Mouse (Mus musculus) thymus, adult 2 months (tissue): Measurements from ENCODE around the gene Tmem158. TPM values are rescaled to one million over a fixed set of nuclear protein-coding genes. Genes with fewer than 3 reads are reported as not detected.

ENCODE experiments used
- DNase-seq: peaks from one replicate; pipeline ENCODE4 v3.0.0; 2021
- H3K27ac ChIP-seq: fragments of 200-500 bp; 2 replicates; pipeline ENCODE4 v1.5.1; 2012; ENCODE audit warnings: low read length, control low read depth; ENCODE audit not compliant: control insufficient read depth, insufficient read depth
- H3K27me3 ChIP-seq: fragments of 200-500 bp; 2 replicates; pipeline ENCODE4 v1.6.1; 2012; ENCODE audit warnings: mild to moderate bottlenecking, low read length, moderate library complexity, mixed read lengths; ENCODE audit not compliant: control insufficient read depth, insufficient read depth
- H3K36me3 ChIP-seq: fragments of 200-500 bp; 2 replicates; pipeline ENCODE4 v1.6.1; 2012; ENCODE audit warnings: mild to moderate bottlenecking, low read length, moderate library complexity; ENCODE audit not compliant: control insufficient read depth, insufficient read depth
- H3K4me1 ChIP-seq: fragments of 200-500 bp; replicated peaks from 2 replicates; pipeline ENCODE4 v1.6.1; 2012; ENCODE audit warnings: low read length; ENCODE audit not compliant: control insufficient read depth, insufficient read depth
- H3K4me3 ChIP-seq: fragments of 200-500 bp; 2 replicates; pipeline ENCODE4 v1.5.1; 2012; ENCODE audit warnings: mild to moderate bottlenecking, low read length, control low read depth, moderate library complexity; ENCODE audit not compliant: control insufficient read depth, insufficient read depth
- CTCF ChIP-seq: fragments of 200-500 bp; IDR thresholded peaks from 2 replicates; pipeline ENCODE4 v1.5.1; 2012; ENCODE audit warnings: mild to moderate bottlenecking, control low read depth, low read length, moderate library complexity, borderline replicate concordance; ENCODE audit not compliant: control insufficient read depth, poor library complexity, insufficient read depth; ENCODE audit errors: extremely low read depth
- POLR2A ChIP-seq: fragments of 200-500 bp; IDR thresholded peaks from 2 replicates; pipeline ENCODE4 v1.6.1; 2012; ENCODE audit warnings: mild to moderate bottlenecking, low read length, control low read depth, moderate library complexity; ENCODE audit not compliant: control insufficient read depth, poor library complexity, insufficient read depth; ENCODE audit errors: extremely low read depth
- whole genome bisulfite sequencing: fragments of 180-500 bp; shearing (Covaris S2); methylation state at CpG from one replicate; pipeline ENCODE4 v1.1.7; 2018; 5-methylcytosine and 5-hydroxymethylcytosine counted together
- polyA plus RNA-seq: library from polyadenylated mRNA; depleted of rRNA; stranded (reverse); fragments of >200 nt; gene quantifications from 2 replicates; pipeline ENCODE4 v1.2.3, GENCODE M21; 2012; rRNA removed

Gene Tmem158
- polyA plus RNA-seq, 1 experiment: 14.1 TPM

DNA sequence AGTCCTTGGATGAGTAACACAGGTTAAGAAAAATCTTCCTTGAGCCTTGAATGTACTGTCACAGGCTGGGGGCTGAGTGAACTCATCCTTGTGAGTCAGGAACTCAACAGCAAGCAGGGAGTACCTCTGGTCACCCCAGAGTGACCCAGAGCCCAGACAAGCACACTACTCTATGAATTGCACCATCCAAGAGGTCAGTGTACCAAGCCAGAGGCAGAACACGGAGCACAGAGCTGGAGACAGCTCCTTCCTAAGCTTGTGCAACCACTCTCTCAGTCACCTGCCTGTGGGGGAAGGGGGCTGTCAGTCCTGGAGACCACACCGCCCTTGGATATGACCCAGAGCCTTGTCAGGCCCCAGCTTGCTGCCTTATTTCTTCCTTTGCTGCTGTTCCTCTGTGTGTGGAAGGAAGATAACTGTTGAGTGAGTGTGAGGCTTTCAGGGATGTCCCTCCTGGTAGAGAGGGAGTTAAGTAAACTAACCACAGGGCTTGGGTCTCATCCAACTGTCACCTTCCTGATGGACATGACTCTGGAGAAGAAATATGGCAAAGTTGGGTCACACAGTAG is 35.6 kb downstream of the Tmem158 start:
- Histone ChIP-seq H3K4me1 (no peaks in the 10 kb centered on the region), H3K4me3 (no peak overlapping the region), H3K27me3 (no peaks in the 10 kb centered on the region), H3K36me3 (no peaks in the 10 kb centered on the region), H3K27ac (no peak overlapping the region)
- no peak for DNase-seq
- 63% methylated on average over 2 of the region's 2 CpGs for WGBS
- TF ChIP-seq POLR2A (no peak), CTCF (no peak)

DNA sequence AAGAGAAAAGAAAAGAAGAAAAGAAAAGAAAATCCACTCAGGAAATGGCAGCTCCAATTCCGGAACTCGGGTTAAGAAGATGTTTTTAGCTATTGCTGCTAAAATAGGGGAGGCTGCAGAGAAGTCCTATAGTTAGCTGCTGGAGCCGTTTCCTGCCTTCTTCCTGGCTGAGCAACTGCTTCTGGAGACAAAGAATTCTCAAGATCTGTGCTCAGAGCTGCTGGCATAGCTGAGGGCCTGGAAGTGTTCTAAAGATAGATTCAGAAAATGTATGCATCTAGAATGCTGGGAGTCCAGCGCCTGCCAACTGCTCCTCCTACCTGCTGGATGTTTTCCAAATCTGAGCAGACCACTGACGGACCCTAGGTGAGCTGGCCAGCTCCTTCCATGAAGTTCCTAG is 40.7 kb downstream of the Tmem158 start:
- H3K4me1 ChIP-seq: no peaks in the 10 kb centered on the region
- H3K36me3 ChIP-seq: no peaks in the 10 kb centered on the region
- H3K27me3 ChIP-seq: no peaks in the 10 kb centered on the region; the same call in 1 of the 2 replicates
- DNase-seq: no peak
- TF ChIP-seq POLR2A (no peak), CTCF (no peak)
- no peak overlapping the region for H3K27ac ChIP-seq
- 50% methylated on average over 5 of the region's 5 CpGs for WGBS
- no peak overlapping the region for H3K4me3 ChIP-seq

DNA sequence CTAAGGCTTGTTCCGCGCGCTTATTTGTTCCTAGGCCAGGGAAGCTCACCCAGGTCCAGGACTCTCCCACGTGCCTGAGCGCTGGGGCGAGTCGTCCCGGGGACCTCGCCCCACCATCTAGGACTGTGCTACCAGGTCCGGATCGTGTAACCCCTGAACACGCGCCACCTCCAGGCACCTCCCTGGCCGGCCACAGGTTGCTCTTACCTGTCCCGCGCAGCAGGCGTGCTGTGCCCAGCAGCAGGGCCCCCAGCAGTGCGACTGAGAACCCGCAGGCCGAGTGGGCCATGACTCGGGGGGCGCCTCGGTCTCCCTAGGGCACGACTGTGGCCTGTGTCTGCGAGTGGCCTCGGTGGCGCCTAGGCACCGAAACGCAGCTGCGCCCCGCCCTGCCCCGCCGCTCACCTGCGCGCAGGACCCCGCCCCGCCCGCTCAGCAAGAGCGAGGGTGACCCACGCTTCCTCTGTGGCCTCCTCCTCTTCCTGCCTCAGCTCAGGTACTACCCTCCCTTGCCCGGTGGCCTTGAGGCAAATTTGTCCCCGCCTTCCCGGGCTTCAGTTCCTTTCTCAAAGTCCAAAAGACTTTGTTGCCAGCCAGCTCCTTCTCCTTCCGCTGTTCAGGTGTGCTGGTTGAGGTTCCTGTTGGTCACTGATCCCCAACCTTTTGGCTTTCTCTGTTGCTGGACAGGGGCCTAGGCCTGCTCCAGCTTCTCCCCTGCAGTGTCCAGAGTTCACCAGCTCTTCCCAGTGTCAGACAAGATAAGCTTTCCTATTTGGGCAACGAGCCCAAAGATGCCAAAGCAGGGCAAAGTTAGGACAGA is 44.7 kb downstream of the Tmem158 start, which contains the start of gene Cdcp1:
Gene Cdcp1, minus strand, starts transcription at position 418 of the 820 bp plus-strand sequence.
- Histone ChIP-seq H3K27ac (no peak within 1 kb of the TSS), H3K4me1 (no peaks in the 10 kb centered on the region), H3K27me3 (no peaks in the 10 kb centered on the region; the same call in 1 of the 2 replicates), H3K36me3 (no peaks in the 10 kb centered on the region), H3K4me3 (peak within 1 kb of the TSS; percentile 16)
- TF ChIP-seq CTCF: no peak
- TF ChIP-seq POLR2A: no peak
- 24% methylated on average over 45 of the region's 45 CpGs for WGBS
- DNase-seq: peak; percentile 2

DNA sequence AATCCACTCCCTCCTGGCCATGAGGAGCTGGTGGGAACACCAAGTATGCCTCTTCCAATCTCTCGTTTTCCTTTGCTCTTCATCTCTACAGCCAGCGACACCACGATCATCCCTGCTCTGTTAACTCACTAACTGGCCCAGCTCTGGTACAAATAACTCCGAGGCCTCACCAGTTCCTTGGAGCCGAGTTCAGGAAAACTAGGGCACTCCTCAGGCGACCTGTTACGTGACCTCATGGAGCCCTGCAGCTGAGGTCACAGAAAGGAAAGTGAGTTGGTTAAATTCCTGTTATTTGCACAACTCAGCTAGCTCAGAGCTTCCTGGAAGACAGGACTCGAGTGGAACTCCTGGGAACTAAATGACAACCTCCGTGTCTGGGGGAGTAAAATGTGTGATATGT is 47.2 kb downstream of the Tmem158 start:
- WGBS: 89% methylated on average over 9 of the region's 9 CpGs
- no peaks in the 10 kb centered on the region for H3K4me1 ChIP-seq
- H3K36me3 ChIP-seq: no peaks in the 10 kb centered on the region
- H3K27me3 ChIP-seq: no peaks in the 10 kb centered on the region; the same call in 1 of the 2 replicates
- no peak overlapping the region for H3K4me3 ChIP-seq
- TF ChIP-seq POLR2A (no peak), CTCF (no peak)
- DNase-seq: no peak
- no peak overlapping the region for H3K27ac ChIP-seq

Other genes starting within 250 kb of the Tmem158 start
- 15.7 and 18.5 TPM in 2 replicates for gene Tmem42, start 239.4 kb downstream of the Tmem158 start, polyA plus RNA-seq
- 0.18 and 0.36 TPM in 2 replicates for gene Tgm4, start 226.0 kb downstream of the Tmem158 start, polyA plus RNA-seq
- gene Zdhhc3, start 147.6 kb downstream of the Tmem158 start, polyA plus RNA-seq: 173 and 229 TPM in 2 replicates
- 40.4 and 41.3 TPM in 2 replicates for gene Exosc7, start 147.5 kb downstream of the Tmem158 start, polyA plus RNA-seq
- 19.2 and 20.0 TPM in 2 replicates for gene Clec3b, start 109.8 kb downstream of the Tmem158 start, polyA plus RNA-seq
- 8.3 and 10.3 TPM in 2 replicates for gene Cdcp1, start 44.7 kb downstream of the Tmem158 start, polyA plus RNA-seq
- gene Lars2, start 106.2 kb upstream of the Tmem158 start, polyA plus RNA-seq: 634 and 661 TPM in 2 replicates
- gene Limd1, start 217.9 kb upstream of the Tmem158 start, polyA plus RNA-seq: 56.4 and 59.1 TPM in 2 replicates